Mouse (Mus musculus): ENCODE results near the gene Ckap5. TPM values are rescaled to one million over a fixed set of nuclear protein-coding genes. Genes with fewer than 3 reads are reported as not detected.

The Ckap5 gene
- polyA plus RNA-seq, 1 experiment: 4.6 TPM

- 81% methylated on average over 5 of the region's 5 CpGs for WGBS
These were observed 100.9 kb downstream of the Ckap5 start for GRCm38 (mm10) chr2:91627486-91627885.

GRCm38 (mm10) chr2:91628171-91628570 is 101.6 kb downstream of the Ckap5 start:
- Histone ChIP-seq H3K27me3 (ENCODE audit: control insufficient read depth, insufficient read depth, low read length) (no peaks in the 10 kb centered on the region), H3K4me3 (ENCODE audit: extremely low read depth, insufficient read depth, insufficient read length) (no peak overlapping the region), H3K36me3 (ENCODE audit: control insufficient read depth, insufficient read depth, low read length) (no peaks in the 10 kb centered on the region), H3K4me1 (ENCODE audit: control insufficient read depth, insufficient read depth, insufficient read length) (no peaks in the 10 kb centered on the region), H3K27ac (ENCODE audit: insufficient read depth, low read length) (no peak overlapping the region)
- no peak for DNase-seq (ENCODE audit: low read depth in 1 of 2, low spot score in 2 of 2)
- 86% methylated on average over 8 of the region's 8 CpGs for WGBS
- no peak for TF ChIP-seq CTCF (IDR thresholded peaks at IDR 0.05; ENCODE audit: extremely low read depth, insufficient read depth, insufficient read length, insufficient replicate concordance)
- no peak for TF ChIP-seq POLR2A (IDR thresholded peaks at IDR 0.05; ENCODE audit: low read depth, low read length)

More at GRCm38 (mm10) chr2:91627486-91627885, 100.9 kb downstream of the Ckap5 start:
- H3K4me3 ChIP-seq (ENCODE audit: extremely low read depth, insufficient read depth, insufficient read length): no peak overlapping the region
- TF ChIP-seq CTCF (IDR thresholded peaks at IDR 0.05; ENCODE audit: extremely low read depth, insufficient read depth, insufficient read length, insufficient replicate concordance) (no peak), POLR2A (IDR thresholded peaks at IDR 0.05; ENCODE audit: low read depth, low read length) (no peak)
- DNase-seq (ENCODE audit: low read depth in 1 of 2, low spot score in 2 of 2): no peak
- no peaks in the 10 kb centered on the region for H3K4me1 ChIP-seq (ENCODE audit: control insufficient read depth, insufficient read depth, insufficient read length)
- H3K27ac ChIP-seq (ENCODE audit: insufficient read depth, low read length): no peak overlapping the region
- H3K27me3 ChIP-seq (ENCODE audit: control insufficient read depth, insufficient read depth, low read length): no peaks in the 10 kb centered on the region
- H3K36me3 ChIP-seq (ENCODE audit: control insufficient read depth, insufficient read depth, low read length): no peaks in the 10 kb centered on the region

GRCm38 (mm10) chr2:91629682-91630081 is 103.1 kb downstream of the Ckap5 start:
- no peak overlapping the region for H3K4me3 ChIP-seq (ENCODE audit: extremely low read depth, insufficient read depth, insufficient read length)
- no peaks in the 10 kb centered on the region for H3K27me3 ChIP-seq (ENCODE audit: control insufficient read depth, insufficient read depth, low read length)
- TF ChIP-seq POLR2A (IDR thresholded peaks at IDR 0.05; ENCODE audit: low read depth, low read length) (no peak), CTCF (IDR thresholded peaks at IDR 0.05; ENCODE audit: extremely low read depth, insufficient read depth, insufficient read length, insufficient replicate concordance) (no peak)
- no peaks in the 10 kb centered on the region for H3K36me3 ChIP-seq (ENCODE audit: control insufficient read depth, insufficient read depth, low read length)
- no peaks in the 10 kb centered on the region for H3K4me1 ChIP-seq (ENCODE audit: control insufficient read depth, insufficient read depth, insufficient read length)
- no peak overlapping the region for H3K27ac ChIP-seq (ENCODE audit: insufficient read depth, low read length)
- 77% methylated on average over 18 of the region's 18 CpGs for WGBS
- no peak for DNase-seq (ENCODE audit: low read depth in 1 of 2, low spot score in 2 of 2)

GRCm38 (mm10) chr2:91630384-91630783 is 103.8 kb downstream of the Ckap5 start:
- TF ChIP-seq CTCF (IDR thresholded peaks at IDR 0.05; ENCODE audit: extremely low read depth, insufficient read depth, insufficient read length, insufficient replicate concordance): no peak
- no peak for TF ChIP-seq POLR2A (IDR thresholded peaks at IDR 0.05; ENCODE audit: low read depth, low read length)
- Histone ChIP-seq H3K27ac (ENCODE audit: insufficient read depth, low read length) (no peak overlapping the region), H3K36me3 (ENCODE audit: control insufficient read depth, insufficient read depth, low read length) (no peaks in the 10 kb centered on the region), H3K27me3 (ENCODE audit: control insufficient read depth, insufficient read depth, low read length) (no peaks in the 10 kb centered on the region), H3K4me1 (ENCODE audit: control insufficient read depth, insufficient read depth, insufficient read length) (no peaks in the 10 kb centered on the region), H3K4me3 (ENCODE audit: extremely low read depth, insufficient read depth, insufficient read length) (no peak overlapping the region)
- no peak for DNase-seq (ENCODE audit: low read depth in 1 of 2, low spot score in 2 of 2)
- 95% methylated on average over 12 of the region's 12 CpGs for WGBS

- no peak overlapping the region for H3K4me3 ChIP-seq (ENCODE audit: extremely low read depth, insufficient read depth, insufficient read length)
- no peak for DNase-seq (ENCODE audit: low read depth in 1 of 2, low spot score in 2 of 2)
- H3K27ac ChIP-seq (ENCODE audit: insufficient read depth, low read length): no peak overlapping the region
- TF ChIP-seq POLR2A (IDR thresholded peaks at IDR 0.05; ENCODE audit: low read depth, low read length) (no peak), CTCF (IDR thresholded peaks at IDR 0.05; ENCODE audit: extremely low read depth, insufficient read depth, insufficient read length, insufficient replicate concordance) (no peak)
- H3K36me3 ChIP-seq (ENCODE audit: control insufficient read depth, insufficient read depth, low read length): no peaks in the 10 kb centered on the region
- WGBS: 82% methylated on average over 5 of the region's 5 CpGs
- 0 out of 2 replicates have a peak, but pooled peaks cover 3% of the 10 kb centered on the region for H3K4me1 ChIP-seq (ENCODE audit: control insufficient read depth, insufficient read depth, insufficient read length)
- no peaks in the 10 kb centered on the region for H3K27me3 ChIP-seq (ENCODE audit: control insufficient read depth, insufficient read depth, low read length)
These were observed 105.3 kb downstream of the Ckap5 start for GRCm38 (mm10) chr2:91631826-91632225.

- no peak overlapping the region for H3K27ac ChIP-seq (ENCODE audit: insufficient read depth, low read length)
- 0 out of 2 replicates have a peak, but pooled peaks cover 3% of the 10 kb centered on the region for H3K4me1 ChIP-seq (ENCODE audit: control insufficient read depth, insufficient read depth, insufficient read length)
- no peak overlapping the region for H3K4me3 ChIP-seq (ENCODE audit: extremely low read depth, insufficient read depth, insufficient read length)
- no peaks in the 10 kb centered on the region for H3K36me3 ChIP-seq (ENCODE audit: control insufficient read depth, insufficient read depth, low read length)
- no peaks in the 10 kb centered on the region for H3K27me3 ChIP-seq (ENCODE audit: control insufficient read depth, insufficient read depth, low read length)
- DNase-seq (ENCODE audit: low read depth in 1 of 2, low spot score in 2 of 2): no peak
- TF ChIP-seq CTCF (IDR thresholded peaks at IDR 0.05; ENCODE audit: extremely low read depth, insufficient read depth, insufficient read length, insufficient replicate concordance) (no peak), POLR2A (IDR thresholded peaks at IDR 0.05; ENCODE audit: low read depth, low read length) (no peak)
- 81% methylated on average over 5 of the region's 5 CpGs for WGBS
These were observed 105.8 kb downstream of the Ckap5 start for GRCm38 (mm10) chr2:91632316-91632715.

GRCm38 (mm10) chr2:91633334-91633977 is 106.9 kb downstream of the Ckap5 start:
- 83% methylated on average over 12 of the region's 12 CpGs for WGBS
- no peak for DNase-seq (ENCODE audit: low read depth in 1 of 2, low spot score in 2 of 2)
- no peaks in the 10 kb centered on the region for H3K27me3 ChIP-seq (ENCODE audit: control insufficient read depth, insufficient read depth, low read length)
- H3K4me1 ChIP-seq (ENCODE audit: control insufficient read depth, insufficient read depth, insufficient read length): 0 out of 2 replicates have a peak, but pooled peaks cover 3% of the 10 kb centered on the region
- no peak overlapping the region for H3K4me3 ChIP-seq (ENCODE audit: extremely low read depth, insufficient read depth, insufficient read length)
- no peaks in the 10 kb centered on the region for H3K36me3 ChIP-seq (ENCODE audit: control insufficient read depth, insufficient read depth, low read length)
- H3K27ac ChIP-seq (ENCODE audit: insufficient read depth, low read length): no peak overlapping the region
- TF ChIP-seq CTCF (IDR thresholded peaks at IDR 0.05; ENCODE audit: extremely low read depth, insufficient read depth, insufficient read length, insufficient replicate concordance): no peak

Data from spleen, adult 2 months (tissue).